Mouse (Mus musculus) lung, embryonic 16.5 days (tissue): ENCODE measurements around the gene Larp4. TPM values are rescaled to one million over a fixed set of nuclear protein-coding genes. Genes with fewer than 3 reads are reported as not detected.
"Not testable (repeated sequence)": the region's sequence is repeated elsewhere in the genome, so short reads cannot be mapped to it uniquely, and the experiment has no call there.

Experiments
- ATAC-seq: fragments of 200-750 bp; cut with Nextera tagmentation; 2 replicates; pipeline ENCODE4 v1.8.0; 2017; ENCODE audit warnings: low read depth, mild to moderate bottlenecking, moderate library complexity
- H3K27ac ChIP-seq: fragments of 300-500 bp; sonication (generic); 2 replicates; pipeline ENCODE4 v1.5.1; 2014; ENCODE audit warnings: mild to moderate bottlenecking, control low read depth, low read length
- H3K27me3 ChIP-seq: fragments of 300-500 bp; sonication (generic); 2 replicates; pipeline ENCODE4 v1.6.1; 2014; ENCODE audit warnings: low read depth, low read length, mixed read lengths; ENCODE audit not compliant: control insufficient read depth, insufficient read depth
- H3K36me3 ChIP-seq: fragments of 300-500 bp; sonication (generic); 2 replicates; pipeline ENCODE4 v1.6.1; 2014; ENCODE audit warnings: low read length; ENCODE audit not compliant: control insufficient read depth, insufficient read depth
- H3K4me1 ChIP-seq: fragments of 300-500 bp; sonication (generic); replicated peaks from 2 replicates; pipeline ENCODE4 v1.6.1; 2014; ENCODE audit warnings: low read length, mixed read lengths; ENCODE audit not compliant: control insufficient read depth, insufficient read depth
- H3K4me2 ChIP-seq: fragments of 300-500 bp; sonication (generic); 2 replicates; pipeline ENCODE4 v1.6.1; 2014; ENCODE audit warnings: low read depth, low read length, control low read depth
- H3K4me3 ChIP-seq: fragments of 300-500 bp; sonication (generic); 2 replicates; pipeline ENCODE4 v1.5.1; 2014; ENCODE audit warnings: mild to moderate bottlenecking, low read length, control low read depth
- H3K9ac ChIP-seq: fragments of 300-500 bp; sonication (generic); 2 replicates; pipeline ENCODE4 v1.6.1; 2014; ENCODE audit warnings: low read length, control low read depth
- H3K9me3 ChIP-seq: fragments of 300-500 bp; sonication (generic); 2 replicates; pipeline ENCODE4 v1.6.1; 2016; ENCODE audit warnings: low read length; ENCODE audit not compliant: control insufficient read depth
- WGBS: fragments of 180-500 bp; shearing (Covaris S2); extraction: QIAGEN DNeasy Blood & Tissue Kit; methylation state at CpG from one replicate; pipeline ENCODE4 v1.1.7; 2014; 5-methylcytosine and 5-hydroxymethylcytosine counted together
- polyA plus RNA-seq: library from polyadenylated mRNA; unstranded; fragments of >200 nt; fragmentation: Nextera tagmentation; extraction: Ambion mirVana; gene quantifications from 2 replicates; pipeline ENCODE4 v1.2.1, GENCODE M21; 2015

Larp4 gene
- polyA plus RNA-seq: 30.8 and 34.6 TPM in 2 replicates

- ATAC-seq, H3K4me3 ChIP-seq, H3K27ac ChIP-seq, H3K4me2 ChIP-seq, H3K9me3 ChIP-seq, H3K4me1 ChIP-seq, H3K27me3 ChIP-seq, H3K9ac ChIP-seq, H3K36me3 ChIP-seq: not testable (repeated sequence)
- WGBS: 83% methylated on average over 6 of the region's 6 CpGs
These were observed at the start of gene Larp4 for GRCm38 (mm10) chr15:99969765-99970164. TSS of gene Larp4 (plus strand) at chr15:99970065.

- ATAC-seq: peak; percentile 83
- H3K27ac ChIP-seq: no peak overlapping the region
- 48% methylated on average over 8 of the region's 8 CpGs for WGBS
These were observed 38.6 kb upstream of the Larp4 start for GRCm38 (mm10) chr15:99931231-99931630.

GRCm38 (mm10) chr15:99934501-99934900 is 35.4 kb upstream of the Larp4 start:
- 40% methylated on average over 1 of the region's 1 CpGs for WGBS
- ATAC-seq: no peak
- no peaks in the 10 kb centered on the region for H3K36me3 ChIP-seq

More at GRCm38 (mm10) chr15:99931231-99931630, 38.6 kb upstream of the Larp4 start:
- Histone ChIP-seq H3K36me3 (no peaks in the 10 kb centered on the region), H3K9me3 (no peaks in the 10 kb centered on the region), H3K9ac (no peak overlapping the region), H3K4me1 (peaks cover 4% of the 10 kb centered on the region; the same call in 1 of the 2 replicates), H3K4me2 (no peak overlapping the region), H3K4me3 (no peak overlapping the region), H3K27me3 (no peaks in the 10 kb centered on the region)

GRCm38 (mm10) chr15:99936659-99937058 is 33.2 kb upstream of the Larp4 start:
- H3K36me3 ChIP-seq: no peaks in the 10 kb centered on the region
- no peak overlapping the region for H3K27ac ChIP-seq
- no peaks in the 10 kb centered on the region for H3K27me3 ChIP-seq
- H3K4me2 ChIP-seq: no peak overlapping the region
- H3K4me1 ChIP-seq: peaks cover 4% of the 10 kb centered on the region; the same call in 1 of the 2 replicates
- 86% methylated on average over 3 of the region's 3 CpGs for WGBS
- H3K9me3 ChIP-seq: no peaks in the 10 kb centered on the region
- H3K4me3 ChIP-seq: no peak overlapping the region
- no peak for ATAC-seq
- no peak overlapping the region for H3K9ac ChIP-seq

More at GRCm38 (mm10) chr15:99934501-99934900, 35.4 kb upstream of the Larp4 start:
- H3K27ac ChIP-seq: no peak overlapping the region
- peaks cover 4% of the 10 kb centered on the region; the same call in 1 of the 2 replicates for H3K4me1 ChIP-seq
- H3K4me3 ChIP-seq: no peak overlapping the region
- no peaks in the 10 kb centered on the region for H3K27me3 ChIP-seq
- H3K4me2 ChIP-seq: no peak overlapping the region
- no peaks in the 10 kb centered on the region for H3K9me3 ChIP-seq
- no peak overlapping the region for H3K9ac ChIP-seq

GRCm38 (mm10) chr15:99937841-99938240 is 32.0 kb upstream of the Larp4 start:
- 79% methylated on average over 8 of the region's 8 CpGs for WGBS
- ATAC-seq: no peak

GRCm38 (mm10) chr15:99940426-99940825 is 29.4 kb upstream of the Larp4 start:
- WGBS: 51% methylated on average over 2 of the region's 2 CpGs

More at GRCm38 (mm10) chr15:99937841-99938240, 32.0 kb upstream of the Larp4 start:
- H3K36me3 ChIP-seq: no peaks in the 10 kb centered on the region
- H3K27me3 ChIP-seq: no peaks in the 10 kb centered on the region
- no peak overlapping the region for H3K9ac ChIP-seq
- H3K4me1 ChIP-seq: no peaks in the 10 kb centered on the region
- H3K27ac ChIP-seq: no peak overlapping the region
- H3K4me3 ChIP-seq: no peak overlapping the region
- H3K9me3 ChIP-seq: no peaks in the 10 kb centered on the region
- no peak overlapping the region for H3K4me2 ChIP-seq

GRCm38 (mm10) chr15:99940970-99941630 is 28.8 kb upstream of the Larp4 start:
- Histone ChIP-seq H3K4me3 (no peak overlapping the region), H3K27me3 (no peaks in the 10 kb centered on the region), H3K9me3 (peaks cover 4% of the 10 kb centered on the region), H3K4me2 (no peak overlapping the region), H3K4me1 (no peaks in the 10 kb centered on the region), H3K9ac (no peak overlapping the region), H3K27ac (no peak overlapping the region), H3K36me3 (no peaks in the 10 kb centered on the region)
- WGBS: 61% methylated on average over 4 of the region's 4 CpGs
- ATAC-seq: no peak

More at GRCm38 (mm10) chr15:99940426-99940825, 29.4 kb upstream of the Larp4 start:
- Histone ChIP-seq H3K27ac (no peak overlapping the region), H3K27me3 (no peaks in the 10 kb centered on the region), H3K9me3 (peaks cover 4% of the 10 kb centered on the region), H3K4me1 (no peaks in the 10 kb centered on the region), H3K4me2 (no peak overlapping the region), H3K4me3 (no peak overlapping the region), H3K36me3 (no peaks in the 10 kb centered on the region), H3K9ac (no peak overlapping the region)
- no peak for ATAC-seq

- no peak overlapping the region for H3K9ac ChIP-seq
- no peak overlapping the region for H3K4me3 ChIP-seq
- no peaks in the 10 kb centered on the region for H3K36me3 ChIP-seq
- H3K4me2 ChIP-seq: no peak overlapping the region
- WGBS: 58% methylated on average over 4 of the region's 4 CpGs
- no peak overlapping the region for H3K27ac ChIP-seq
- no peaks in the 10 kb centered on the region for H3K4me1 ChIP-seq
- ATAC-seq: no peak
- H3K9me3 ChIP-seq: no peaks in the 10 kb centered on the region
- no peaks in the 10 kb centered on the region for H3K27me3 ChIP-seq
These were observed 14.5 kb upstream of the Larp4 start for GRCm38 (mm10) chr15:99955324-99955723.

- Histone ChIP-seq H3K9me3 (no peaks in the 10 kb centered on the region), H3K4me2 (no peak overlapping the region), H3K9ac (no peak overlapping the region), H3K27ac (peak overlapping the region; percentile 13), H3K36me3 (no peaks in the 10 kb centered on the region), H3K27me3 (no peaks in the 10 kb centered on the region), H3K4me1 (no peaks in the 10 kb centered on the region), H3K4me3 (no peak overlapping the region)
- ATAC-seq: peak; percentile 73
- 81% methylated on average over 8 of the region's 8 CpGs for WGBS
These were observed 4.6 kb upstream of the Larp4 start for GRCm38 (mm10) chr15:99965103-99965775.
